Mouse (Mus musculus) adrenal gland, postnatal 10 days (tissue): ENCODE results near the gene Zmynd8. TPM values are rescaled to one million over a fixed set of nuclear protein-coding genes. Genes with fewer than 3 reads are reported as not detected.
A peak's percentile ranks its signal among the peaks of the same experiment; 100 is the strongest.

ENCODE experiments used
- DNase-seq: peaks from one replicate; pipeline ENCODE4 v3.0.0; 2021; ENCODE audit warnings: mixed read lengths
- total RNA-seq, 2 experiments: library from RNA; stranded (reverse); gene quantifications; 2 replicates each; pipeline ENCODE4 v1.2.3; 2021

Zmynd8 gene
- total RNA-seq, 2 experiments from 2014 or later: 39.8 to 57.2 TPM

- no peak for DNase-seq
Measured at GRCm38 (mm10) chr2:165833468-165833867, 65.3 kb downstream of the Zmynd8 start.

- no peak for DNase-seq
Measured at GRCm38 (mm10) chr2:165832720-165833119, 66.1 kb downstream of the Zmynd8 start.

- DNase-seq: no peak
Measured at GRCm38 (mm10) chr2:165832295-165832694, 66.5 kb downstream of the Zmynd8 start.

- no peak for DNase-seq
Measured at GRCm38 (mm10) chr2:165831637-165832289, 67.1 kb downstream of the Zmynd8 start.

GRCm38 (mm10) chr2:165828770-165829169 is 70.0 kb downstream of the Zmynd8 start:
- no peak for DNase-seq

GRCm38 (mm10) chr2:165825964-165826712 is 72.7 kb downstream of the Zmynd8 start:
- peak; percentile 91 for DNase-seq

- DNase-seq: no peak
Measured at GRCm38 (mm10) chr2:165825261-165825900, 73.4 kb downstream of the Zmynd8 start.

GRCm38 (mm10) chr2:165824826-165825225 is 74.0 kb downstream of the Zmynd8 start:
- DNase-seq: no peak

- no peak for DNase-seq
Measured at GRCm38 (mm10) chr2:165822478-165822877, 76.3 kb downstream of the Zmynd8 start.

- DNase-seq: no peak
Measured at GRCm38 (mm10) chr2:165821671-165822070, 77.1 kb downstream of the Zmynd8 start.

- no peak for DNase-seq
Measured at GRCm38 (mm10) chr2:165820504-165821095, 78.2 kb downstream of the Zmynd8 start.

- no peak for DNase-seq
Measured at GRCm38 (mm10) chr2:165820073-165820472, 78.7 kb downstream of the Zmynd8 start.

- DNase-seq: peak; percentile 70
Measured at GRCm38 (mm10) chr2:165818985-165819948, 79.5 kb downstream of the Zmynd8 start.

GRCm38 (mm10) chr2:165818570-165818969 is 80.2 kb downstream of the Zmynd8 start:
- no peak for DNase-seq

- DNase-seq: no peak
Measured at GRCm38 (mm10) chr2:165817437-165817836, 81.4 kb downstream of the Zmynd8 start.

GRCm38 (mm10) chr2:165815103-165815880 is 83.5 kb downstream of the Zmynd8 start:
- no peak for DNase-seq

- DNase-seq: no peak
Measured at GRCm38 (mm10) chr2:165812889-165813288, 85.9 kb downstream of the Zmynd8 start.

GRCm38 (mm10) chr2:165811536-165811935 is 87.3 kb downstream of the Zmynd8 start:
- peak; percentile 76 for DNase-seq

- DNase-seq: no peak
Measured at GRCm38 (mm10) chr2:165809901-165810477, 88.8 kb downstream of the Zmynd8 start.

- no peak for DNase-seq
Measured at GRCm38 (mm10) chr2:165809091-165809490, 89.7 kb downstream of the Zmynd8 start.
